Mouse (Mus musculus) midbrain, embryonic 12.5 days (tissue): Measurements from ENCODE around the gene Abca17. TPM values are rescaled to one million over a fixed set of nuclear protein-coding genes. Genes with fewer than 3 reads are reported as not detected.

Experiments used
- ATAC-seq: fragments of 200-750 bp; cut with Nextera tagmentation; 2 replicates; pipeline ENCODE4 v1.8.0; 2017; ENCODE audit warnings: low read depth, moderate TSS enrichment, moderate library complexity; ENCODE audit not compliant: low FRiP score
- H3K27ac ChIP-seq: fragments of 300-500 bp; sonication (generic); replicated peaks from 2 replicates; pipeline ENCODE4 v1.5.1; 2016; ENCODE audit warnings: mild to moderate bottlenecking
- H3K27me3 ChIP-seq: fragments of 300-500 bp; sonication (generic); 2 replicates; pipeline ENCODE4 v1.6.1; 2016; ENCODE audit warnings: mild to moderate bottlenecking
- H3K36me3 ChIP-seq: fragments of 300-500 bp; sonication (generic); 2 replicates; pipeline ENCODE4 v1.6.1; 2016
- H3K4me1 ChIP-seq: fragments of 300-500 bp; sonication (generic); 2 replicates; pipeline ENCODE4 v1.6.1; 2016
- H3K4me2 ChIP-seq: fragments of 300-500 bp; sonication (generic); replicated peaks from 2 replicates; pipeline ENCODE4 v1.6.1; 2016; ENCODE audit warnings: mild to moderate bottlenecking, moderate library complexity
- H3K4me3 ChIP-seq: fragments of 300-500 bp; sonication (generic); 2 replicates; pipeline ENCODE4 v1.5.1; 2016; ENCODE audit warnings: mild to moderate bottlenecking
- H3K9ac ChIP-seq: fragments of 300-500 bp; sonication (generic); replicated peaks from 2 replicates; pipeline ENCODE4 v1.6.1; 2016; ENCODE audit warnings: mild to moderate bottlenecking, moderate library complexity
- H3K9me3 ChIP-seq: fragments of 300-500 bp; sonication (generic); 2 replicates; pipeline ENCODE4 v1.6.1; 2016; ENCODE audit warnings: mild to moderate bottlenecking
- WGBS: fragments of 180-500 bp; shearing (Covaris S2); methylation state at CpG from one replicate; pipeline ENCODE4 v1.1.7; 2016; 5-methylcytosine and 5-hydroxymethylcytosine counted together
- polyA plus RNA-seq: library from polyadenylated mRNA; unstranded; fragments of >200 nt; fragmentation: Nextera tagmentation; extraction: Ambion mirVana; gene quantifications from 2 replicates; pipeline ENCODE4 v1.2.1, GENCODE M21; 2016

The Abca17 gene
- polyA plus RNA-seq, 1 experiment from 2014 or later, result not detected

- Histone ChIP-seq H3K9ac (no peak overlapping the region), H3K4me2 (no peak overlapping the region), H3K4me3 (no peak overlapping the region), H3K36me3 (no peaks in the 10 kb centered on the region), H3K27ac (no peak overlapping the region), H3K27me3 (no peaks in the 10 kb centered on the region), H3K4me1 (no peaks in the 10 kb centered on the region), H3K9me3 (no peaks in the 10 kb centered on the region)
- ATAC-seq, result no peak
- 83% methylated on average over 7 of the region's 7 CpGs for WGBS
Observed at GRCm38 (mm10) chr17:24327656-24328055, 23.2 kb downstream of the Abca17 start.

- no peak overlapping the region for H3K4me3 ChIP-seq
- H3K9me3 ChIP-seq, result peaks cover 7% of the 10 kb centered on the region; the same call in 1 of the 2 replicates
- H3K9ac ChIP-seq, result no peak overlapping the region
- no peaks in the 10 kb centered on the region for H3K36me3 ChIP-seq
- H3K27ac ChIP-seq, result no peak overlapping the region
- H3K4me1 ChIP-seq, result no peaks in the 10 kb centered on the region
- no peak overlapping the region for H3K4me2 ChIP-seq
- H3K27me3 ChIP-seq, result no peaks in the 10 kb centered on the region
- no peak for ATAC-seq
- WGBS, result 87% methylated on average over 10 of the region's 10 CpGs
Observed at GRCm38 (mm10) chr17:24325051-24325450, 25.8 kb downstream of the Abca17 start.

GRCm38 (mm10) chr17:24320826-24321225, 30.0 kb downstream of the Abca17 start:
- no peak overlapping the region for H3K4me2 ChIP-seq
- no peaks in the 10 kb centered on the region for H3K27me3 ChIP-seq
- peaks cover 7% of the 10 kb centered on the region; the same call in 1 of the 2 replicates for H3K9me3 ChIP-seq
- no peak overlapping the region for H3K27ac ChIP-seq
- 82% methylated on average over 3 of the region's 3 CpGs for WGBS
- no peaks in the 10 kb centered on the region for H3K4me1 ChIP-seq
- no peak for ATAC-seq
- no peak overlapping the region for H3K4me3 ChIP-seq
- no peaks in the 10 kb centered on the region for H3K36me3 ChIP-seq
- H3K9ac ChIP-seq, result no peak overlapping the region

GRCm38 (mm10) chr17:24307500-24307899, 43.4 kb downstream of the Abca17 start:
- 60% methylated on average over 4 of the region's 4 CpGs for WGBS
- Histone ChIP-seq H3K36me3 (no peaks in the 10 kb centered on the region), H3K27me3 (no peaks in the 10 kb centered on the region), H3K9ac (no peak overlapping the region), H3K4me3 (no peak overlapping the region), H3K9me3 (no peaks in the 10 kb centered on the region), H3K4me1 (no peaks in the 10 kb centered on the region), H3K4me2 (no peak overlapping the region), H3K27ac (no peak overlapping the region)
- ATAC-seq, result no peak

GRCm38 (mm10) chr17:24300651-24301050, 50.2 kb downstream of the Abca17 start:
- Histone ChIP-seq H3K36me3 (no peaks in the 10 kb centered on the region), H3K4me2 (no peak overlapping the region), H3K4me1 (no peaks in the 10 kb centered on the region), H3K9me3 (no peaks in the 10 kb centered on the region), H3K9ac (no peak overlapping the region), H3K4me3 (no peak overlapping the region), H3K27me3 (no peaks in the 10 kb centered on the region), H3K27ac (no peak overlapping the region)
- WGBS, result 88% methylated on average over 4 of the region's 4 CpGs
- no peak for ATAC-seq

GRCm38 (mm10) chr17:24289338-24289737, 61.5 kb downstream of the Abca17 start:
- no peak overlapping the region for H3K4me2 ChIP-seq
- no peaks in the 10 kb centered on the region for H3K4me1 ChIP-seq
- H3K27me3 ChIP-seq, result no peaks in the 10 kb centered on the region
- no peak overlapping the region for H3K9ac ChIP-seq
- H3K4me3 ChIP-seq, result no peak overlapping the region
- WGBS, result 83% methylated on average over 5 of the region's 5 CpGs
- H3K27ac ChIP-seq, result no peak overlapping the region
- no peak for ATAC-seq
- H3K36me3 ChIP-seq, result no peaks in the 10 kb centered on the region
- no peaks in the 10 kb centered on the region for H3K9me3 ChIP-seq

GRCm38 (mm10) chr17:24288477-24288876, 62.4 kb downstream of the Abca17 start:
- Histone ChIP-seq H3K4me1 (no peaks in the 10 kb centered on the region), H3K4me3 (no peak overlapping the region), H3K9ac (no peak overlapping the region), H3K36me3 (no peaks in the 10 kb centered on the region), H3K4me2 (no peak overlapping the region), H3K27ac (no peak overlapping the region), H3K9me3 (no peaks in the 10 kb centered on the region), H3K27me3 (no peaks in the 10 kb centered on the region)
- WGBS, result 87% methylated on average over 9 of the region's 9 CpGs
- ATAC-seq, result no peak

- Histone ChIP-seq H3K9me3 (no peaks in the 10 kb centered on the region), H3K9ac (no peak overlapping the region), H3K27ac (no peak overlapping the region), H3K27me3 (no peaks in the 10 kb centered on the region), H3K36me3 (no peaks in the 10 kb centered on the region), H3K4me2 (no peak overlapping the region), H3K4me1 (no peaks in the 10 kb centered on the region), H3K4me3 (no peak overlapping the region)
- 72% methylated on average over 3 of the region's 3 CpGs for WGBS
- no peak for ATAC-seq
Observed at GRCm38 (mm10) chr17:24285680-24286079, 65.2 kb downstream of the Abca17 start.

- Histone ChIP-seq H3K4me1 (no peaks in the 10 kb centered on the region), H3K4me3 (no peak overlapping the region), H3K4me2 (no peak overlapping the region), H3K9ac (no peak overlapping the region), H3K36me3 (no peaks in the 10 kb centered on the region), H3K27ac (no peak overlapping the region), H3K9me3 (no peaks in the 10 kb centered on the region), H3K27me3 (no peaks in the 10 kb centered on the region)
- no peak for ATAC-seq
- 82% methylated on average over 9 of the region's 9 CpGs for WGBS
Observed at GRCm38 (mm10) chr17:24283266-24283818, 67.5 kb downstream of the Abca17 start.

- WGBS, result 71% methylated on average over 4 of the region's 4 CpGs
Observed at GRCm38 (mm10) chr17:24282637-24283036, 68.2 kb downstream of the Abca17 start.

GRCm38 (mm10) chr17:24279907-24280306, 71.0 kb downstream of the Abca17 start:
- no peaks in the 10 kb centered on the region for H3K36me3 ChIP-seq
- H3K9ac ChIP-seq, result no peak overlapping the region
- no peaks in the 10 kb centered on the region for H3K27me3 ChIP-seq
- no peak overlapping the region for H3K4me3 ChIP-seq
- 84% methylated on average over 4 of the region's 4 CpGs for WGBS
- H3K27ac ChIP-seq, result no peak overlapping the region
- H3K9me3 ChIP-seq, result no peaks in the 10 kb centered on the region
- ATAC-seq, result no peak
- no peak overlapping the region for H3K4me2 ChIP-seq
- H3K4me1 ChIP-seq, result no peaks in the 10 kb centered on the region

More at GRCm38 (mm10) chr17:24282637-24283036, 68.2 kb downstream of the Abca17 start:
- Histone ChIP-seq H3K27me3 (no peaks in the 10 kb centered on the region), H3K9me3 (no peaks in the 10 kb centered on the region), H3K9ac (no peak overlapping the region), H3K36me3 (no peaks in the 10 kb centered on the region), H3K4me3 (no peak overlapping the region), H3K27ac (no peak overlapping the region), H3K4me1 (no peaks in the 10 kb centered on the region), H3K4me2 (no peak overlapping the region)
- ATAC-seq, result no peak

GRCm38 (mm10) chr17:24267133-24267532, 83.7 kb downstream of the Abca17 start:
- Histone ChIP-seq H3K4me3 (no peak overlapping the region), H3K9me3 (0 out of 2 replicates have a peak, but pooled peaks cover 2% of the 10 kb centered on the region), H3K36me3 (no peaks in the 10 kb centered on the region), H3K9ac (no peak overlapping the region), H3K4me2 (no peak overlapping the region), H3K27ac (no peak overlapping the region), H3K4me1 (no peaks in the 10 kb centered on the region), H3K27me3 (no peaks in the 10 kb centered on the region)
- ATAC-seq, result no peak
- 81% methylated on average over 1 of the region's 1 CpGs for WGBS

GRCm38 (mm10) chr17:24264766-24265165, 86.1 kb downstream of the Abca17 start:
- WGBS, result 94% methylated on average over 2 of the region's 2 CpGs
- Histone ChIP-seq H3K36me3 (no peaks in the 10 kb centered on the region), H3K27me3 (no peaks in the 10 kb centered on the region), H3K9me3 (no peaks in the 10 kb centered on the region), H3K4me1 (no peaks in the 10 kb centered on the region), H3K9ac (no peak overlapping the region), H3K27ac (no peak overlapping the region), H3K4me2 (no peak overlapping the region), H3K4me3 (no peak overlapping the region)
- no peak for ATAC-seq
